ENCODE assay signal across 26 mouse cellular contexts in the genomic region with DNA sequence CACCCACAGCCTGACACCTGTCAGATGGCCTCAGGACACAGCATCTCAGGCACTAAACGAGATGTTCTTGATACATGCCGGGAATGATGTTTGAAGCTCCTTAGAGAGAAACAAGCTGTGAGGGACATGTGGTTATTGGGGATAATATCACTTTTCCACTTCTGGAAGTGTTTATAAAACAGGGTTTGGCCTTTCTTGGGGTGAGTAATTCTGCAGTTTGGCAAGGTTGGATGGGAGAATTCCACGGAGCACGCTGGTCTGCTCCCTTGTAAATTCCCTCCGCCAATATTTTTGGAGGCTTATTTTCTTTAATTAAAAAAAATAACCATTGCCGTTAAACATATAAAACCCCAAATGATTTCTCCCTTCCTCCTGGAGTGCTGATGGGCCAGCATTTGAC. TPM values are rescaled to one million over a fixed set of nuclear protein-coding genes. Genes with fewer than 3 reads are reported as not detected.
DNase-seq lines count a peak whose midpoint lies in the region; TF ChIP-seq lines count a peak whose summit lies in the region.
"Had no signal": no experiment of that assay in that cellular context is flagged by ENCODE, and none has a peak within 500 bp of the region (broad histone marks: within the 10 kb centered on the region; RNA-seq: fewer than 3 reads in every experiment).

No protein-coding gene starts in this region.

- H3K4me3 ChIP-seq in gastrocnemius, adult 2 months = no peak overlapping the region
- H3K4me3 ChIP-seq: embryonic facial prominence, embryonic 12.5 days; embryonic facial prominence, embryonic 15.5 days; heart, embryonic 12.5 days; heart, embryonic 15.5 days; hindbrain, embryonic 10.5 days; hindbrain, embryonic 13.5 days had no signal

- DNase-seq in gastrocnemius, adult 2 months = peak; percentile 37
- no peak for DNase-seq in gastrocnemius, postnatal 36 days
- peak; percentile 19 for DNase-seq in lung, postnatal 25 days (ENCODE audit: low spot score)
- DNase-seq in lung, adult 18-20 months = no peak
- DNase-seq in urinary bladder, postnatal 14 days (ENCODE audit: low spot score) = peak; percentile 10
- no peak for DNase-seq in urinary bladder, postnatal 25 days (ENCODE audit: low spot score)
- peak; percentile 55 for DNase-seq in skeletal muscle tissue, adult 2 months (ENCODE audit: low read depth, low spot score)
- no peak for DNase-seq in spleen, postnatal 14 days (ENCODE audit: low spot score in 2 of 2)
- DNase-seq: adrenal gland, postnatal 10 days; B cell, adult 2 months; cerebellum, adult 11 months; cerebellum, adult 2 months; cerebellum, adult 9-11 months; cerebellum, postnatal 25 days; forebrain, postnatal 0 days; gastrocnemius, postnatal 10 days; heart, postnatal 10 days; heart, postnatal 36 days had no signal

- no peak for TF ChIP-seq CTCF in gastrocnemius, adult 2 months (IDR thresholded peaks at IDR 0.05)

- H3K27ac ChIP-seq in gastrocnemius, adult 2 months = peak overlapping the region; percentile 28; the same call in 1 of the 2 replicates
- H3K27ac ChIP-seq: embryonic facial prominence, embryonic 12.5 days; embryonic facial prominence, embryonic 15.5 days; heart, embryonic 15.5 days; hindbrain, embryonic 13.5 days had no signal

- intact Hi-C loops in gastrocnemius, adult 2 months (cut with DNase I) = no loop called here
- intact Hi-C loops in gastrocnemius, postnatal 36 days (cut with DNase I) = no loop called here

RNA-seq across cellular contexts. Expression of a gene that starts 35.5 kb away (rescaled TPM):
- total RNA-seq in gastrocnemius, adult 2 months (2021) = under 1 TPM in 1 of 2 experiments, not detected in 1; 0.28 TPM
- total RNA-seq in gastrocnemius, postnatal 36 days (2021) = not detected
- total RNA-seq: CH12.LX; common myeloid progenitor, adult 5-6 weeks had no signal

Comparison
In these comparisons a context has a peak if more than half of its experiments do, and no peak if none do; other contexts are left out.
1. DNase-seq: peak in gastrocnemius, adult 2 months (single experiment), lung, postnatal 25 days (single experiment), urinary bladder, postnatal 14 days (single experiment) and skeletal muscle tissue, adult 2 months (single experiment); none in gastrocnemius, postnatal 36 days (0 of 2), lung, adult 18-20 months (0 of 2), urinary bladder, postnatal 25 days (single experiment) and spleen, postnatal 14 days (0 of 2).